Mouse (Mus musculus) inflammation-experienced regulatory T-cells, adult 6 months (primary cell): ENCODE results near the gene Txnl4b. TPM values are rescaled to one million over a fixed set of nuclear protein-coding genes. Genes with fewer than 3 reads are reported as not detected.

ENCODE experiments used
- ATAC-seq: one replicate; pipeline ENCODE4 v1.8.0; 2017
- polyA plus RNA-seq, 3 experiments: library from polyadenylated mRNA; unstranded; fragments of 100-300 nt; shearing (Covaris generic); gene quantifications; one replicate each; pipeline ENCODE4 v1.2.1; 2017

The Txnl4b gene
- polyA plus RNA-seq, 3 experiments from 2014 or later = 15.1 to 24.2 (median 15.5) TPM

GRCm38 (mm10) chr8:109606725-109607124, 41.0 kb downstream of the Txnl4b start:
- ATAC-seq = no peak

GRCm38 (mm10) chr8:109607650-109608049, 42.0 kb downstream of the Txnl4b start:
- ATAC-seq = no peak

- peak; percentile 96 for ATAC-seq
Observed at GRCm38 (mm10) chr8:109608271-109609152, 42.8 kb downstream of the Txnl4b start, which contains the start of gene Dhodh. Gene Dhodh, minus strand, starts transcription at chr8:109608673.

- no peak for ATAC-seq
Observed at GRCm38 (mm10) chr8:109609153-109609502, 43.4 kb downstream of the Txnl4b start.

- ATAC-seq = peak; percentile 75
Observed at GRCm38 (mm10) chr8:109614243-109615210, 48.8 kb downstream of the Txnl4b start, which contains the start of gene Pkd1l3. Gene Pkd1l3, plus strand, starts transcription at chr8:109614517.

GRCm38 (mm10) chr8:109615569-109615968, 49.9 kb downstream of the Txnl4b start:
- ATAC-seq = no peak

Other genes with a start within 250 kb of the Txnl4b start
- not detected for gene Pmfbp1, start 71.9 kb upstream of the Txnl4b start, polyA plus RNA-seq
- 10 to 100 TPM; 12.1 to 13.6 (median 13.0) TPM for gene Dhx38, start within 50 bp of the Txnl4b start, polyA plus RNA-seq
- gene Hp, start 13.3 kb downstream of the Txnl4b start, polyA plus RNA-seq = 1 to 10 TPM in 1 of 3 experiments, under 1 TPM in 1, not detected in 1; 0.40 to 1.3 TPM
- gene Dhodh, start 42.8 kb downstream of the Txnl4b start, polyA plus RNA-seq = 10 to 100 TPM; 21.3 to 40.7 (median 40.2) TPM
- 1 to 10 TPM in 2 of 3 experiments, under 1 TPM in 1; 0.75 to 2.5 (median 1.6) TPM for gene Pkd1l3, start 48.6 kb downstream of the Txnl4b start, polyA plus RNA-seq
- gene Ist1, start 127.4 kb downstream of the Txnl4b start, polyA plus RNA-seq = 100 to 1,000 TPM; 103 to 143 (median 127) TPM
- gene Zfp821, start 139.7 kb downstream of the Txnl4b start, polyA plus RNA-seq = 1 to 10 TPM; 3.5 to 9.7 (median 6.0) TPM
- 1 to 10 TPM; 3.0 to 4.6 (median 3.2) TPM for gene Atxn1l, start 171.8 kb downstream of the Txnl4b start, polyA plus RNA-seq
- gene Ap1g1, start 212.7 kb downstream of the Txnl4b start, polyA plus RNA-seq = 10 to 100 TPM; 30.6 to 35.3 (median 31.2) TPM